Mouse (Mus musculus) small intestine, adult 2 months (tissue): ENCODE results near the gene Fam53b.

ENCODE experiments used
- CTCF ChIP-seq: fragments of 200-500 bp; IDR thresholded peaks from 2 replicates; pipeline ENCODE4 v1.5.1; 2012; ENCODE audit warnings: low read depth, mild to moderate bottlenecking, control low read depth, inconsistent platforms, low read length, moderate library complexity, mixed read lengths; ENCODE audit not compliant: insufficient replicate concordance, insufficient read length; ENCODE audit errors: extremely low read depth
- POLR2A ChIP-seq: fragments of 200-500 bp; IDR thresholded peaks from 2 replicates; pipeline ENCODE4 v1.6.1; 2012; ENCODE audit warnings: low read depth, mild to moderate bottlenecking, control low read depth, inconsistent platforms, low read length, moderate library complexity

GRCm38 (mm10) chr7:132693561-132693960 is 120.1 kb downstream of the Fam53b start:
- TF ChIP-seq CTCF (no peak), POLR2A (no peak)
